Mouse (Mus musculus): Measurements from ENCODE around the gene Uts2. TPM values are rescaled to one million over a fixed set of nuclear protein-coding genes. Genes with fewer than 3 reads are reported as not detected.

Gene Uts2
- polyA plus RNA-seq, 1 experiment from 2014 or later: not detected

DNA sequence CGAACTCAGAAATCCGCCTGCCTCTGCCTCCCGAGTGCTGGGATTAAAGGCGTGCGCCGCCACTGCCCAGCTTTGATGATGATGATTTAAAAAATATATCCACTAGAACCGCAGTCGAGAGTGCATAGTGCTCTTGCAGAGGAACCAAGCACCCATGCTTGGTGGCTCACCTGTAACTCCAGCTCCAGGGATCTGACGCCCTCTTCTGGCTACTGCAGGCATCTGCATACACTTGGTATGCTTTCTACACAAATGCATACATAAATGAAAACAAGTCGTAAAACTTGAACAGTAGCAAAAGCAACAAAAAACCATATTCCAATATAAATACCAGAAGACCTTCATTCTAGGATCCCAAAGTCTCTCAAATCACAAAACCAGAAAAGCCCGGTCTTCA lies 31.3 kb upstream of the Uts2 start:
- DNase-seq (ENCODE audit: low spot score): no peak
- 64% methylated on average over 11 of the region's 11 CpGs for WGBS
- Histone ChIP-seq H3K4me2 (ENCODE audit: low read length) (no peak overlapping the region), H3K9me3 (ENCODE audit: control insufficient read depth, low read length) (no peaks in the 10 kb centered on the region), H3K4me3 (ENCODE audit: low read depth, low read length) (no peak overlapping the region), H3K9ac (ENCODE audit: low read length) (no peak overlapping the region), H3K27ac (ENCODE audit: low read depth) (no peak overlapping the region), H3K4me1 (replicated peaks; ENCODE audit: control insufficient read depth, insufficient read depth, low read length) (no peaks in the 10 kb centered on the region), H3K36me3 (ENCODE audit: control insufficient read depth, insufficient read depth, low read length) (no peaks in the 10 kb centered on the region), H3K27me3 (replicated peaks; ENCODE audit: control insufficient read depth, insufficient read depth, low read length) (no peaks in the 10 kb centered on the region)
- no peak for ATAC-seq (replicated peaks; ENCODE audit: low FRiP score, low TSS enrichment, low read depth)

DNA sequence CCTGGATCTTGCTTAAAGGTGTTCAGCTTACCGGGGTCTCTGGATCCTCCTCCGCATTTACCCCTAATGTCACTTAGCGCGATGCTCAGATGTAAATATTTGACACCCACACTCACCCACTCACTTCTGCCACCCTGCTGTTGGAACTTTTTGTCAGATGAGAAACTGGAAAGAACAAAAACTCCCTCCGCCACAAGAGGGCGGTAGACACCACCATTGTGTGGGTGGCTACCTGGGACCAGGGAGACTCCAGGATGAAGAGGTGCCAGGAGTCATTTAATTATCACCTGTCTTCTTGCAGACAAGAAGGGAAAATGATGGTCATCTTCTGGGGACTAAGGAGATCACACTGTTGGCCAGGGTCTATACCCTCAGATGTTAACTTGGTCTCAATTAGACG lies 30.3 kb upstream of the Uts2 start:
- H3K4me2 ChIP-seq (ENCODE audit: low read length): no peak overlapping the region
- ATAC-seq (replicated peaks; ENCODE audit: low FRiP score, low TSS enrichment, low read depth): no peak
- DNase-seq (ENCODE audit: low spot score): peak; percentile 80
- no peaks in the 10 kb centered on the region for H3K4me1 ChIP-seq (replicated peaks; ENCODE audit: control insufficient read depth, insufficient read depth, low read length)
- no peaks in the 10 kb centered on the region for H3K36me3 ChIP-seq (ENCODE audit: control insufficient read depth, insufficient read depth, low read length)
- no peak overlapping the region for H3K9ac ChIP-seq (ENCODE audit: low read length)
- no peaks in the 10 kb centered on the region for H3K27me3 ChIP-seq (replicated peaks; ENCODE audit: control insufficient read depth, insufficient read depth, low read length)
- WGBS: 15% methylated on average over 7 of the region's 7 CpGs
- no peak overlapping the region for H3K4me3 ChIP-seq (ENCODE audit: low read depth, low read length)
- no peak overlapping the region for H3K27ac ChIP-seq (ENCODE audit: low read depth)
- H3K9me3 ChIP-seq (ENCODE audit: control insufficient read depth, low read length): no peaks in the 10 kb centered on the region

- Histone ChIP-seq H3K27ac (ENCODE audit: low read depth) (no peak overlapping the region), H3K4me1 (replicated peaks; ENCODE audit: control insufficient read depth, insufficient read depth, low read length) (no peaks in the 10 kb centered on the region)
- no peak for DNase-seq (ENCODE audit: low spot score)
Measured at GRCm38 (mm10) chr4:150968956-150969355, 27.9 kb upstream of the Uts2 start.

GRCm38 (mm10) chr4:150973264-150973663 lies 23.6 kb upstream of the Uts2 start:
- Histone ChIP-seq H3K4me2 (ENCODE audit: low read length) (no peak overlapping the region), H3K36me3 (ENCODE audit: control insufficient read depth, insufficient read depth, low read length) (no peaks in the 10 kb centered on the region), H3K9ac (ENCODE audit: low read length) (no peak overlapping the region), H3K4me3 (ENCODE audit: low read depth, low read length) (no peak overlapping the region), H3K27ac (ENCODE audit: low read depth) (no peak overlapping the region), H3K4me1 (replicated peaks; ENCODE audit: control insufficient read depth, insufficient read depth, low read length) (no peaks in the 10 kb centered on the region), H3K9me3 (ENCODE audit: control insufficient read depth, low read length) (no peaks in the 10 kb centered on the region), H3K27me3 (replicated peaks; ENCODE audit: control insufficient read depth, insufficient read depth, low read length) (no peaks in the 10 kb centered on the region)
- WGBS: 83% methylated on average over 8 of the region's 8 CpGs
- DNase-seq (ENCODE audit: low spot score) (no peak), ATAC-seq (replicated peaks; ENCODE audit: low FRiP score, low TSS enrichment, low read depth) (no peak)

More at GRCm38 (mm10) chr4:150968956-150969355, 27.9 kb upstream of the Uts2 start:
- WGBS: 88% methylated on average over 8 of the region's 8 CpGs
- no peak for ATAC-seq (replicated peaks; ENCODE audit: low FRiP score, low TSS enrichment, low read depth)
- Histone ChIP-seq H3K27me3 (replicated peaks; ENCODE audit: control insufficient read depth, insufficient read depth, low read length) (no peaks in the 10 kb centered on the region), H3K4me3 (ENCODE audit: low read depth, low read length) (no peak overlapping the region), H3K9me3 (ENCODE audit: control insufficient read depth, low read length) (no peaks in the 10 kb centered on the region), H3K36me3 (ENCODE audit: control insufficient read depth, insufficient read depth, low read length) (no peaks in the 10 kb centered on the region), H3K4me2 (ENCODE audit: low read length) (no peak overlapping the region), H3K9ac (ENCODE audit: low read length) (no peak overlapping the region)

GRCm38 (mm10) chr4:150975145-150975544 lies 21.8 kb upstream of the Uts2 start:
- H3K4me2 ChIP-seq (ENCODE audit: low read length): no peak overlapping the region
- H3K9me3 ChIP-seq (ENCODE audit: control insufficient read depth, low read length): no peaks in the 10 kb centered on the region
- no peak overlapping the region for H3K4me3 ChIP-seq (ENCODE audit: low read depth, low read length)
- no peaks in the 10 kb centered on the region for H3K27me3 ChIP-seq (replicated peaks; ENCODE audit: control insufficient read depth, insufficient read depth, low read length)
- ATAC-seq (replicated peaks; ENCODE audit: low FRiP score, low TSS enrichment, low read depth): no peak
- no peaks in the 10 kb centered on the region for H3K36me3 ChIP-seq (ENCODE audit: control insufficient read depth, insufficient read depth, low read length)
- H3K4me1 ChIP-seq (replicated peaks; ENCODE audit: control insufficient read depth, insufficient read depth, low read length): no peaks in the 10 kb centered on the region
- H3K9ac ChIP-seq (ENCODE audit: low read length): no peak overlapping the region
- H3K27ac ChIP-seq (ENCODE audit: low read depth): no peak overlapping the region
- WGBS: 21% methylated on average over 1 of the region's 1 CpGs
- no peak for DNase-seq (ENCODE audit: low spot score)

DNA sequence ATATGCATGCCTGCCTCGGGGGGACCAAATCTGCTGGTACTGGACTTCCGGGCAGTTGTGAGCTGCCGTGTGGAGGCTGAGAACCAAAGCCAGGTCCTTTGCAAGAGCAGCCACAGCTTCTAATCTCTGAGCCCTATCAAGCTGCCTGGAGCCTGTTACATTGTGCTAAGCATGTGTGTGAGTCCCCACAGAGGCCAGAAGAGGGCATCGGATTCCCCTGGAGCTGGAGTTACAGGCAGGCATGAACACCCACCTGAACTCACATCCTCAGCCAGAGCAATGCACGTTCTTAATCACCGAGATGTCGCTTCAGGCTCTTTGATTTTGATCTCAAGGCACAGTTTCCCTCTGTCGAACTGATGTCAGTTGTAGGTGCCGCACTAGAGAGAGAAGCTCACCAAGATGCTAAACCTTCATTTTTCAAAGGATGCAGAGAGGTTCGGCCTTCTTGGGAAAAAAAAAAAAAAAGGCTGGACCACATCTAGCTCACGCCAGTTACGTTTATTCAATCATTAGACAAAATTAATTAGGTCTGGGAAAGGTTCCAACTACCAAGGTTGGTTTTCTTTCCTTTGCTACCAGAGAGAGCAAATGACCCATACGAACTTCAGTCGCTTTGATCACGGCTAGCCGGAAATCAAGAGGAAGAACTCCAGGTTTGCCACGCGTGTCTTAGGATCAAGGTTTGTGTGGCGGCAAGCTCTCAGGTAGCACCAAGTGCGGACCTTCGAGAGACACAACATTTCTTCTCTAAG lies 18.6 kb upstream of the Uts2 start:
- H3K27ac ChIP-seq (ENCODE audit: low read depth): no peak overlapping the region
- H3K36me3 ChIP-seq (ENCODE audit: control insufficient read depth, insufficient read depth, low read length): no peaks in the 10 kb centered on the region
- no peaks in the 10 kb centered on the region for H3K4me1 ChIP-seq (replicated peaks; ENCODE audit: control insufficient read depth, insufficient read depth, low read length)
- DNase-seq (ENCODE audit: low spot score) (no peak), ATAC-seq (replicated peaks; ENCODE audit: low FRiP score, low TSS enrichment, low read depth) (no peak)
- H3K27me3 ChIP-seq (replicated peaks; ENCODE audit: control insufficient read depth, insufficient read depth, low read length): no peaks in the 10 kb centered on the region
- H3K4me2 ChIP-seq (ENCODE audit: low read length): no peak overlapping the region
- H3K4me3 ChIP-seq (ENCODE audit: low read depth, low read length): no peak overlapping the region
- WGBS: 88% methylated on average over 21 of the region's 21 CpGs
- H3K9ac ChIP-seq (ENCODE audit: low read length): no peak overlapping the region
- H3K9me3 ChIP-seq (ENCODE audit: control insufficient read depth, low read length): no peaks in the 10 kb centered on the region

- whole genome bisulfite sequencing: 74% methylated on average over 9 of the region's 9 CpGs
Measured at GRCm38 (mm10) chr4:150979455-150979854, 17.4 kb upstream of the Uts2 start.

DNA sequence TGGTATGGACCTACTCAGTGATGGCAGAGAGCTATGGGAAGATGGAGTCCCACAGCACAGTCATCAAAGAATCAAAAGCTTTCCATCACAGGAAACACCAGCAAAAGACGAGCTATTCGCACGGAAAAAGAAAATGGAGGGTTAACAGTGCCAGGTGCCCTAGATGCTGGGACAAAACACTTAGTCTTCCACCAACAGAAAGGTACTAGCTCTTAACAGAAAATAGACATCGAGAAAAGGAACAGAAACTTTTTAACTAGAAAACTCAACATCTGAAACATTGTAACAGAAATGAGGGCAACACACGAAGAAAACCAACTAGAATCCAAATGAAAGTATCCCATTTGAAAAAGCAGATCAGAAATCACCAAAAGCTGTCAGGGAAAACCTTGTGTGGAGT lies 16.7 kb upstream of the Uts2 start:
- H3K4me3 ChIP-seq (ENCODE audit: low read depth, low read length): no peak overlapping the region
- H3K4me1 ChIP-seq (replicated peaks; ENCODE audit: control insufficient read depth, insufficient read depth, low read length): no peaks in the 10 kb centered on the region
- no peaks in the 10 kb centered on the region for H3K27me3 ChIP-seq (replicated peaks; ENCODE audit: control insufficient read depth, insufficient read depth, low read length)
- H3K9ac ChIP-seq (ENCODE audit: low read length): no peak overlapping the region
- no peak overlapping the region for H3K27ac ChIP-seq (ENCODE audit: low read depth)
- H3K9me3 ChIP-seq (ENCODE audit: control insufficient read depth, low read length): no peaks in the 10 kb centered on the region
- ATAC-seq (replicated peaks; ENCODE audit: low FRiP score, low TSS enrichment, low read depth): no peak
- no peak overlapping the region for H3K4me2 ChIP-seq (ENCODE audit: low read length)
- no peak for DNase-seq (ENCODE audit: low spot score)
- H3K36me3 ChIP-seq (ENCODE audit: control insufficient read depth, insufficient read depth, low read length): no peaks in the 10 kb centered on the region
- WGBS: 84% methylated on average over 5 of the region's 5 CpGs

More at GRCm38 (mm10) chr4:150979455-150979854, 17.4 kb upstream of the Uts2 start:
- no peaks in the 10 kb centered on the region for H3K9me3 ChIP-seq (ENCODE audit: control insufficient read depth, low read length)
- no peak overlapping the region for H3K4me2 ChIP-seq (ENCODE audit: low read length)
- no peak overlapping the region for H3K4me3 ChIP-seq (ENCODE audit: low read depth, low read length)
- ATAC-seq (replicated peaks; ENCODE audit: low FRiP score, low TSS enrichment, low read depth): no peak
- no peak overlapping the region for H3K27ac ChIP-seq (ENCODE audit: low read depth)
- H3K9ac ChIP-seq (ENCODE audit: low read length): no peak overlapping the region
- H3K4me1 ChIP-seq (replicated peaks; ENCODE audit: control insufficient read depth, insufficient read depth, low read length): no peaks in the 10 kb centered on the region
- no peak for DNase-seq (ENCODE audit: low spot score)
- no peaks in the 10 kb centered on the region for H3K27me3 ChIP-seq (replicated peaks; ENCODE audit: control insufficient read depth, insufficient read depth, low read length)
- H3K36me3 ChIP-seq (ENCODE audit: control insufficient read depth, insufficient read depth, low read length): no peaks in the 10 kb centered on the region

DNA sequence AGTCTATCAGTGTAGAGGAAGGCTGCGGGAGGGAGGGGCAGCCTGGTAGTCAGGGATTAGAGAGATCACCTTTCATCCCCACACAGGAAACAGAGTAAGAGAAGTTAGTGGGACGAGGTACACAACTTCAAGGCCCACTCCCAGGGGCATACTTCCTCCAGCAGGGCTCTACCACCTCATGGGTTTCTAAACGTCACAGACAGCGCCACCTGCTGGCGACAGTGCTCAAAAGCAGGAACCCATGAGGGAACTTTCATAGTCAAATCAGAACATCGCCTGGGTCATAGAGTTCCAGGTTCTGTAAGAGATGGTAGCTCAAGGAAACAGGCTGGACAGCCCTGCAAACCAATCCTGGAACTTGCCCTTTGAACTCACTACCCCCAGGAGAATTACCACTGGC lies 6.7 kb upstream of the Uts2 start:
- no peak overlapping the region for H3K27ac ChIP-seq (ENCODE audit: low read depth)
- DNase-seq (ENCODE audit: low spot score) (no peak), ATAC-seq (replicated peaks; ENCODE audit: low FRiP score, low TSS enrichment, low read depth) (no peak)
- no peak overlapping the region for H3K4me2 ChIP-seq (ENCODE audit: low read length)
- no peak overlapping the region for H3K9ac ChIP-seq (ENCODE audit: low read length)
- H3K4me1 ChIP-seq (replicated peaks; ENCODE audit: control insufficient read depth, insufficient read depth, low read length): no peaks in the 10 kb centered on the region
- H3K36me3 ChIP-seq (ENCODE audit: control insufficient read depth, insufficient read depth, low read length): no peaks in the 10 kb centered on the region
- no peaks in the 10 kb centered on the region for H3K9me3 ChIP-seq (ENCODE audit: control insufficient read depth, low read length)
- H3K4me3 ChIP-seq (ENCODE audit: low read depth, low read length): no peak overlapping the region
- WGBS: 40% methylated on average over 6 of the region's 6 CpGs
- no peaks in the 10 kb centered on the region for H3K27me3 ChIP-seq (replicated peaks; ENCODE audit: control insufficient read depth, insufficient read depth, low read length)

All from intestine, embryonic 14.5 days (tissue).